9 mouse cellular contexts compared by ENCODE assay signal in the genomic region with DNA sequence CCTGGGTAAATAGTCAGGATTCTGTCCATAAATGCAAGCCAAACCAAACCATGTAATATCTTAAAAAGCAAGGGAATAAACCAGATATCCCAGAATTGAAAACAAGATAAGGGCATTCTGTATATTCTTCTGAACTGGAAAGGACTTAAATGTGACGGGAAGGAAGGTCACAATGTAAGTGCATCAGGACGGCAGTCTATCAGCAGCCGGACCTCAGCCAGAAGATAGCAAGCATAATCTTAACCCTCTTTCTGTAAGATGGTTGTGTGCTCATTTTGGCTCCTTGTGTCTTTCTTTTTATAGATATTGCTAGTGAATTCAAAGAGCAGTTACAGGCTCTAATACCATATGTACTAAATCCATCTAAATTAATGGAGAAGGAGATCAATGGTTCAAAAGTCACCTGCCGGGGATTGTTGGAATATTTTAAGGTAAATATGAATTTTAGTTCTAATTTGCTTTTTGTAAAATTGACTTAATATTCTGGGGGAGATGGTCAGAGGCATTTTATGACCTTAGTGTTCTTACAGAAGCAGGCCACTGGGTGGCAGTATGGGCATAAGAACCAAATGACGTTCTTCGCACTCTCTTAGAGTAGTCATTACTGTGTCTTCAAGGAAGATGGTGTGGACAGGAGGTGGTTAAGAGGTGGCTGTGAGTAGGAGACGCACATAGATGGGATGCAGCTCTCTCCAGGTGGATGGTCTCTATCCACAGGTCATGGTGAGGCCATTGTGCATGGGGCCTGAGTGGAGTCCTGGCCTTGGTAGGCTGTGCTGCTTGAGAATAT. TPM values are rescaled to one million over a fixed set of nuclear protein-coding genes. Genes with fewer than 3 reads are reported as not detected.
A peak's percentile ranks its signal among the peaks of the same experiment; 100 is the strongest.
DNase-seq lines count a peak whose midpoint lies in the region; ATAC-seq and TF ChIP-seq lines count a peak whose summit lies in the region.
"Had no signal": no experiment of that assay in that cellular context is flagged by ENCODE, and none has a peak within 500 bp of the region (broad histone marks: within the 10 kb centered on the region; RNA-seq: fewer than 3 reads in every experiment).

No protein-coding gene starts in this region.

- no peaks in the 10 kb centered on the region for H3K27me3 ChIP-seq in embryonic facial prominence, embryonic 10.5 days (replicated peaks; ENCODE audit: low read depth, poor library complexity, severe bottlenecking)
- no peaks in the 10 kb centered on the region for H3K27me3 ChIP-seq in liver, postnatal 0 days (ENCODE audit: insufficient read depth, low read length)
- H3K27me3 ChIP-seq: heart, embryonic 13.5 days had no signal

- peak; percentile 86 for TF ChIP-seq CTCF in liver, postnatal 0 days (IDR thresholded peaks at IDR 0.05; ENCODE audit: low read depth)

- intact Hi-C loops in heart, postnatal 10 days (cut with DNase I), result loop anchor here (1.0 kb wide), 2 partner anchors 66 to 88 kb away; no protein-coding TSS in a partner anchor

- no peaks in the 10 kb centered on the region for H3K4me1 ChIP-seq in embryonic facial prominence, embryonic 10.5 days
- no peaks in the 10 kb centered on the region for H3K4me1 ChIP-seq in liver, postnatal 0 days (ENCODE audit: insufficient read depth)
- H3K4me1 ChIP-seq: heart, embryonic 13.5 days had no signal

- no peak for TF ChIP-seq EP300 in liver, postnatal 0 days (IDR thresholded peaks at IDR 0.05; ENCODE audit: low read depth)

- no peak overlapping the region for H3K4me2 ChIP-seq in liver, postnatal 0 days (ENCODE audit: low read depth, low read length)
- H3K4me2 ChIP-seq: heart, embryonic 13.5 days had no signal

- peak; percentile 81 for ATAC-seq in CD4-positive, CD25-positive, alpha-beta regulatory T cell, adult 4 months
- no peak for ATAC-seq in liver, postnatal 0 days
- ATAC-seq in neutrophil, adult 5-6 weeks (ENCODE audit: extremely low read depth, insufficient number of reproducible peaks, low FRiP score, poor library complexity, severe bottlenecking), result peak; percentile 56; the same call in 1 of the 2 replicates

- WGBS in embryonic facial prominence, embryonic 10.5 days, result 61% methylated on average over 7 of the region's 7 CpGs
- 55% methylated on average over 7 of the region's 7 CpGs for WGBS in liver, postnatal 0 days (ENCODE audit: insufficient replicate concordance)

- H3K36me3 ChIP-seq in embryonic facial prominence, embryonic 10.5 days (replicated peaks), result peaks cover 50% of the 10 kb centered on the region
- peaks cover 57% of the 10 kb centered on the region for H3K36me3 ChIP-seq in liver, postnatal 0 days (replicated peaks; ENCODE audit: insufficient read depth, low read length)

- DNase-seq in adrenal gland, postnatal 10 days, result peak; percentile 75
- DNase-seq in embryonic facial prominence, embryonic 10.5 days (ENCODE audit: low spot score), result peak; percentile 62
- DNase-seq in heart, postnatal 10 days, result peak; percentile 65 to 83
- DNase-seq in layer of hippocampus, adult 11-12 months (ENCODE audit: low spot score), result peak; percentile 71
- peak; percentile 65 for DNase-seq in liver, postnatal 0 days
- peak; percentile 42 to 60 for DNase-seq in thymus, postnatal 36 days

- H3K27ac ChIP-seq in embryonic facial prominence, embryonic 10.5 days (replicated peaks), result no peak overlapping the region
- H3K27ac ChIP-seq in liver, postnatal 0 days (ENCODE audit: low read depth), result no peak overlapping the region
- H3K27ac ChIP-seq: heart, embryonic 13.5 days had no signal

- H3K9me3 ChIP-seq in embryonic facial prominence, embryonic 10.5 days, result no peaks in the 10 kb centered on the region
- H3K9me3 ChIP-seq in liver, postnatal 0 days (ENCODE audit: low read length), result no peaks in the 10 kb centered on the region
- H3K9me3 ChIP-seq: heart, embryonic 13.5 days had no signal

- no peak overlapping the region for H3K4me3 ChIP-seq in embryonic facial prominence, embryonic 10.5 days
- no peak overlapping the region for H3K4me3 ChIP-seq in liver, postnatal 0 days (ENCODE audit: low read depth, low read length)
- H3K4me3 ChIP-seq: heart, embryonic 13.5 days had no signal

- H3K9ac ChIP-seq in liver, postnatal 0 days (replicated peaks), result no peak overlapping the region
- H3K9ac ChIP-seq: heart, embryonic 13.5 days had no signal

RNA-seq across cellular contexts. Expression of a gene that starts 28.4 kb away (rescaled TPM):
- polyA plus RNA-seq in CD4-positive, CD25-positive, alpha-beta regulatory T cell, adult 4 months (2017; shearing (Covaris generic)), result 10 to 100 TPM; 77.8 to 93.3 TPM
- 10 to 100 TPM; 83.3 to 97.3 TPM for total RNA-seq in adrenal gland, postnatal 10 days (2021)
- polyA plus RNA-seq in embryonic facial prominence, embryonic 10.5 days (2016; fragmentation: Nextera tagmentation; extraction: Ambion mirVana), result 6.5 and 7.3 TPM in 2 replicates
- 10 to 100 TPM; 74.7 to 78.4 TPM for total RNA-seq in heart, postnatal 10 days (2021)
- 16.0 and 18.0 TPM in 2 replicates for polyA plus RNA-seq in liver, postnatal 0 days (2015; fragmentation: Nextera tagmentation; extraction: Ambion mirVana)
- total RNA-seq in neutrophil, adult 5-6 weeks (2017), result 13.8 and 16.7 TPM in 2 replicates

RNA-seq across cellular contexts. Expression of a gene that starts 35.0 kb away (rescaled TPM):
- polyA plus RNA-seq in CD4-positive, CD25-positive, alpha-beta regulatory T cell, adult 4 months (2017; shearing (Covaris generic)), result 10 to 100 TPM; 20.8 to 22.4 TPM
- total RNA-seq in adrenal gland, postnatal 10 days (2021), result 100 to 1,000 TPM in 1 of 2 experiments, 10 to 100 TPM in 1; 92.3 to 110 TPM
- 6.4 and 8.5 TPM in 2 replicates for polyA plus RNA-seq in embryonic facial prominence, embryonic 10.5 days (2016; fragmentation: Nextera tagmentation; extraction: Ambion mirVana)
- total RNA-seq in heart, postnatal 10 days (2021), result 10 to 100 TPM; 33.4 to 34.8 TPM
- polyA plus RNA-seq in liver, postnatal 0 days (2015; fragmentation: Nextera tagmentation; extraction: Ambion mirVana), result 7.2 and 7.7 TPM in 2 replicates
- total RNA-seq in neutrophil, adult 5-6 weeks (2017), result 35.8 and 36.1 TPM in 2 replicates

RNA-seq across cellular contexts. Expression of a gene that starts 45.8 kb away (rescaled TPM):
- 10 to 100 TPM; 26.8 to 33.7 TPM for polyA plus RNA-seq in CD4-positive, CD25-positive, alpha-beta regulatory T cell, adult 4 months (2017; shearing (Covaris generic))
- 100 to 1,000 TPM; 128 to 139 TPM for total RNA-seq in adrenal gland, postnatal 10 days (2021)
- polyA plus RNA-seq in embryonic facial prominence, embryonic 10.5 days (2016; fragmentation: Nextera tagmentation; extraction: Ambion mirVana), result 145 and 153 TPM in 2 replicates
- total RNA-seq in heart, postnatal 10 days (2021), result 100 to 1,000 TPM in 1 of 2 experiments, 10 to 100 TPM in 1; 99.1 to 107 TPM
- polyA plus RNA-seq in liver, postnatal 0 days (2015; fragmentation: Nextera tagmentation; extraction: Ambion mirVana), result 62.2 and 63.0 TPM in 2 replicates
- 69.4 and 71.8 TPM in 2 replicates for total RNA-seq in neutrophil, adult 5-6 weeks (2017)
